Mouse (Mus musculus) lung, adult 2 months (tissue): Measurements from ENCODE around the gene Slit3.

Experiments used
- CTCF ChIP-seq: fragments of 200-500 bp; IDR thresholded peaks from 2 replicates; pipeline ENCODE4 v1.5.1; 2011; ENCODE audit warnings: mild to moderate bottlenecking, low read length, control low read depth; ENCODE audit not compliant: insufficient read depth
- POLR2A ChIP-seq: fragments of 200-500 bp; IDR thresholded peaks from 2 replicates; pipeline ENCODE4 v1.6.1; 2011; ENCODE audit warnings: low read depth, mild to moderate bottlenecking, control low read depth, low read length, borderline replicate concordance; ENCODE audit errors: extremely low read depth

DNA sequence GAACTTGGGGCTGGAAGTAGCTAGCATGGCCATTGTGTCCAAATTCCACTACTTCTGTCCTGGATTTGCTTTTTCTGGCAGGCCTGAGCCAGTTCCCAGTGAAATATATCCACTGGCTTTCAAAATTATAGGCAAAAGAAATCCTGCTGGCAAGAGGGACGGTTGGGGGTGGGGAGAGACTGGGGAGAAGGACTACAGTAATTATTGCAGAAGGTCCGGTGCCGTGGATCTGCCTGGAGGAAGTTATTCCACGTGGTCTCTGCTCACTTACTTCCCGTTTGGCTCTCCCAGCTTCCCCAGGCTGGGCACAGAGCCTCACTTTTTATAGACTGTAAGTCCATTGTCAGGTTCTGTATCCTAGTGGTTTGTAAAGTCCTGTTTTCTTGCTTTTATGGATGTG lies 176.3 kb downstream of the Slit3 start:
- TF ChIP-seq CTCF (no peak), POLR2A (no peak)
